Mouse (Mus musculus) CD4-positive, CD25-positive, alpha-beta regulatory T cell, adult 2 months (primary cell): ENCODE results near the gene Trp53tg5.
A peak's percentile ranks its signal among the peaks of the same experiment; 100 is the strongest.

Experiments used
- DNase-seq: peaks from one replicate; pipeline ENCODE4 v3.0.0-alpha.2; 2012; ENCODE audit warnings: low read depth, low spot score

Trp53tg5 gene

GRCm38 (mm10) chr2:164449341-164450042, 24.0 kb downstream of the Trp53tg5 start:
- no peak for DNase-seq

GRCm38 (mm10) chr2:164448921-164449320, 24.6 kb downstream of the Trp53tg5 start:
- DNase-seq, result no peak

- DNase-seq, result no peak
These were observed 25.4 kb downstream of the Trp53tg5 start for GRCm38 (mm10) chr2:164448140-164448539.

GRCm38 (mm10) chr2:164446086-164446469, 27.4 kb downstream of the Trp53tg5 start:
- no peak for DNase-seq

GRCm38 (mm10) chr2:164445399-164446085, 28.0 kb downstream of the Trp53tg5 start:
- no peak for DNase-seq

GRCm38 (mm10) chr2:164444701-164445100, 28.8 kb downstream of the Trp53tg5 start:
- DNase-seq, result no peak

GRCm38 (mm10) chr2:164443460-164444000, 30.0 kb downstream of the Trp53tg5 start, which contains the start of gene Sdc4:
TSS of gene Sdc4 (minus strand) at chr2:164443887.
- DNase-seq, result no peak

GRCm38 (mm10) chr2:164443051-164443437, 30.5 kb downstream of the Trp53tg5 start:
- peak; percentile 75 for DNase-seq

- peak; percentile 20 for DNase-seq
These were observed 31.0 kb downstream of the Trp53tg5 start for GRCm38 (mm10) chr2:164442315-164443050.

GRCm38 (mm10) chr2:164441731-164442130, 31.8 kb downstream of the Trp53tg5 start:
- DNase-seq, result no peak

- DNase-seq, result peak; percentile 55
These were observed 32.4 kb downstream of the Trp53tg5 start for GRCm38 (mm10) chr2:164441155-164441554.

GRCm38 (mm10) chr2:164440314-164440713, 33.2 kb downstream of the Trp53tg5 start:
- no peak for DNase-seq

GRCm38 (mm10) chr2:164439001-164439421, 34.5 kb downstream of the Trp53tg5 start:
- no peak for DNase-seq

- no peak for DNase-seq
These were observed 35.3 kb downstream of the Trp53tg5 start for GRCm38 (mm10) chr2:164438257-164438656.

GRCm38 (mm10) chr2:164437710-164438109, 35.8 kb downstream of the Trp53tg5 start:
- DNase-seq, result no peak

- DNase-seq, result no peak
These were observed 36.6 kb downstream of the Trp53tg5 start for GRCm38 (mm10) chr2:164436961-164437360.

- DNase-seq, result no peak
These were observed 37.2 kb downstream of the Trp53tg5 start for GRCm38 (mm10) chr2:164436215-164436913.

- DNase-seq, result no peak
These were observed 38.1 kb downstream of the Trp53tg5 start for GRCm38 (mm10) chr2:164435216-164436090.

GRCm38 (mm10) chr2:164434681-164435080, 38.8 kb downstream of the Trp53tg5 start:
- DNase-seq, result no peak

GRCm38 (mm10) chr2:164433278-164433895, 40.1 kb downstream of the Trp53tg5 start:
- DNase-seq, result no peak
